In genomic region chr5:135167469-135167868, GRCm38 (mm10) we compare ENCODE assay signal across 7 mouse cellular contexts. TPM values are rescaled to one million over a fixed set of nuclear protein-coding genes. Genes with fewer than 3 reads are reported as not detected.
DNase-seq lines count a peak whose midpoint lies in the region; ATAC-seq lines count a peak whose summit lies in the region.

No protein-coding gene starts in this region.

- no peak for ATAC-seq in kidney, embryonic 15.5 days (replicated peaks; ENCODE audit: low FRiP score)
- no peak for ATAC-seq in hindbrain, embryonic 11.5 days (ENCODE audit: low FRiP score)

- no peak overlapping the region; the same call in 1 of the 2 replicates for H3K4me2 ChIP-seq in kidney, embryonic 15.5 days
- no peak overlapping the region for H3K4me2 ChIP-seq in hindbrain, embryonic 11.5 days (replicated peaks; ENCODE audit: low read depth, low read length)

- H3K9me3 ChIP-seq in kidney, embryonic 15.5 days (replicated peaks) = no peaks in the 10 kb centered on the region
- H3K9me3 ChIP-seq in embryonic facial prominence, embryonic 10.5 days = no peaks in the 10 kb centered on the region
- H3K9me3 ChIP-seq in hindbrain, embryonic 11.5 days (ENCODE audit: control insufficient read depth, low read length) = no peaks in the 10 kb centered on the region

- H3K27me3 ChIP-seq in kidney, embryonic 15.5 days = no peaks in the 10 kb centered on the region
- H3K27me3 ChIP-seq in embryonic facial prominence, embryonic 10.5 days (replicated peaks; ENCODE audit: low read depth, poor library complexity, severe bottlenecking) = no peaks in the 10 kb centered on the region
- no peaks in the 10 kb centered on the region for H3K27me3 ChIP-seq in hindbrain, embryonic 11.5 days (ENCODE audit: control insufficient read depth, insufficient read depth, low read length)

- peaks cover 28% of the 10 kb centered on the region for H3K36me3 ChIP-seq in kidney, embryonic 15.5 days
- H3K36me3 ChIP-seq in embryonic facial prominence, embryonic 10.5 days (replicated peaks) = peaks cover 38% of the 10 kb centered on the region
- 0 out of 2 replicates have a peak, but pooled peaks cover 6% of the 10 kb centered on the region for H3K36me3 ChIP-seq in hindbrain, embryonic 11.5 days (ENCODE audit: control insufficient read depth, insufficient read depth, low read length)
- H3K36me3 ChIP-seq in macrophage (ENCODE audit: inconsistent target) = peaks cover 13% of the 10 kb centered on the region; the same call in 1 of the 2 replicates

- WGBS in kidney, embryonic 15.5 days = 95% methylated on average over 4 of the region's 4 CpGs
- WGBS in embryonic facial prominence, embryonic 10.5 days = 96% methylated on average over 4 of the region's 4 CpGs
- 95% methylated on average over 4 of the region's 4 CpGs for WGBS in hindbrain, embryonic 11.5 days
- 97% methylated on average over 4 of the region's 4 CpGs for WGBS in macrophage (ENCODE audit: missing documents)

- intact Hi-C loops in left cerebral cortex, postnatal 36 days (cut with DNase I) = no loop called here

- H3K79me2 ChIP-seq in macrophage (ENCODE audit: inconsistent target) = peaks cover 36% of the 10 kb centered on the region

- H3K27ac ChIP-seq in kidney, embryonic 15.5 days = peak overlapping the region; percentile 99; the same call in 1 of the 2 replicates
- H3K27ac ChIP-seq in embryonic facial prominence, embryonic 10.5 days (replicated peaks) = no peak overlapping the region
- H3K27ac ChIP-seq in hindbrain, embryonic 11.5 days (ENCODE audit: low read depth, low read length) = 0 out of 2 replicates have a peak overlapping the region, but pooled peaks have one; percentile 99
- peak overlapping the region; percentile 46; the same call in 1 of the 2 replicates for H3K27ac ChIP-seq in macrophage

- H3K4me1 ChIP-seq in kidney, embryonic 15.5 days = peaks cover 22% of the 10 kb centered on the region
- peaks cover 15% of the 10 kb centered on the region for H3K4me1 ChIP-seq in embryonic facial prominence, embryonic 10.5 days
- 0 out of 2 replicates have a peak, but pooled peaks cover 2% of the 10 kb centered on the region for H3K4me1 ChIP-seq in hindbrain, embryonic 11.5 days (replicated peaks; ENCODE audit: control insufficient read depth, insufficient read depth, low read length)

- no peak overlapping the region; the same call in 1 of the 2 replicates for H3K4me3 ChIP-seq in kidney, embryonic 15.5 days (replicated peaks)
- peak overlapping the region; percentile 78; the same call in 1 of the 2 replicates for H3K4me3 ChIP-seq in embryonic facial prominence, embryonic 10.5 days
- H3K4me3 ChIP-seq in hindbrain, embryonic 11.5 days (ENCODE audit: low read depth, low read length) = no peak overlapping the region
- no peak overlapping the region for H3K4me3 ChIP-seq in macrophage (ENCODE audit: inconsistent target)

- H3K9ac ChIP-seq in kidney, embryonic 15.5 days = no peak overlapping the region
- no peak overlapping the region for H3K9ac ChIP-seq in hindbrain, embryonic 11.5 days (ENCODE audit: low read depth, low read length)

- DNase-seq in kidney, adult 9 months = no peak
- DNase-seq in embryonic facial prominence, embryonic 10.5 days (ENCODE audit: low spot score) = no peak
- no peak for DNase-seq in hindbrain, embryonic 11.5 days (ENCODE audit: low spot score)
- no peak for DNase-seq in left cerebral cortex, postnatal 36 days (ENCODE audit: low spot score in 2 of 2)
- DNase-seq in adrenal gland, adult 2 months = no peak

RNA-seq across cellular contexts. Expression of gene Bcl7b, which starts 0.6 kb away (rescaled TPM):
- 52.9 and 53.2 TPM in 2 replicates for polyA plus RNA-seq in kidney, embryonic 15.5 days (2015; fragmentation: Nextera tagmentation; extraction: Ambion mirVana)
- 44.6 and 48.5 TPM in 2 replicates for polyA plus RNA-seq in embryonic facial prominence, embryonic 10.5 days (2016; fragmentation: Nextera tagmentation; extraction: Ambion mirVana)
- 35.9 and 38.8 TPM in 2 replicates for polyA plus RNA-seq in hindbrain, embryonic 11.5 days (2014; fragmentation: Nextera tagmentation; extraction: Ambion mirVana)
- 10 to 100 TPM in 25 of 26 experiments, 1 to 10 TPM in 1; 9.7 to 32.6 (median 21.1) TPM for total RNA-seq in macrophage (2018; cell fraction: chromatin; rRNA removed)
- 10 to 100 TPM; 31.0 to 53.9 (median 46.9) TPM for total RNA-seq in macrophage (2018; cell fraction: cytosol; rRNA removed)
- total RNA-seq in macrophage (2018; cell fraction: nucleus; rRNA removed) = 10 to 100 TPM; 13.2 to 33.4 (median 23.6) TPM
- 42.0 to 57.3 TPM (median 42.9 TPM) in 3 replicates for polyA plus RNA-seq in macrophage (2018)
- total RNA-seq in left cerebral cortex, postnatal 36 days (2021) = 10 to 100 TPM; 54.7 to 58.3 TPM
- 10 to 100 TPM; 77.9 to 95.3 TPM for total RNA-seq in adrenal gland, adult 2 months (2021)
- polyA plus RNA-seq in adrenal gland, adult 2 months (2012; rRNA removed) = 52.4 and 79.9 TPM in 2 replicates

RNA-seq across cellular contexts. Expression of gene Tbl2, which starts 18.0 kb away (rescaled TPM):
- polyA plus RNA-seq in kidney, embryonic 15.5 days (2015; fragmentation: Nextera tagmentation; extraction: Ambion mirVana) = 25.5 and 26.8 TPM in 2 replicates
- polyA plus RNA-seq in embryonic facial prominence, embryonic 10.5 days (2016; fragmentation: Nextera tagmentation; extraction: Ambion mirVana) = 21.3 and 22.2 TPM in 2 replicates
- polyA plus RNA-seq in hindbrain, embryonic 11.5 days (2014; fragmentation: Nextera tagmentation; extraction: Ambion mirVana) = 21.4 and 21.9 TPM in 2 replicates
- total RNA-seq in macrophage (2018; cell fraction: chromatin; rRNA removed) = 10 to 100 TPM in 4 of 26 experiments, 1 to 10 TPM in 17, under 1 TPM in 5; 0.29 to 13.0 (median 4.5) TPM
- 1 to 10 TPM; 1.7 to 5.5 (median 3.9) TPM for total RNA-seq in macrophage (2018; cell fraction: cytosol; rRNA removed)
- total RNA-seq in macrophage (2018; cell fraction: nucleus; rRNA removed) = 10 to 100 TPM in 2 of 26 experiments, 1 to 10 TPM in 23, under 1 TPM in 1; 0.79 to 14.6 (median 4.3) TPM
- polyA plus RNA-seq in macrophage (2018) = 2.9 to 5.8 TPM (median 3.4 TPM) in 3 replicates
- 10 to 100 TPM; 28.4 to 30.8 TPM for total RNA-seq in left cerebral cortex, postnatal 36 days (2021)
- total RNA-seq in adrenal gland, adult 2 months (2021) = 10 to 100 TPM; 22.7 to 35.9 TPM
- polyA plus RNA-seq in adrenal gland, adult 2 months (2012; rRNA removed) = 8.7 and 9.2 TPM in 2 replicates

RNA-seq across cellular contexts. Expression of gene Baz1b, which starts 19.6 kb away (rescaled TPM):
- 40.4 and 42.3 TPM in 2 replicates for polyA plus RNA-seq in kidney, embryonic 15.5 days (2015; fragmentation: Nextera tagmentation; extraction: Ambion mirVana)
- 60.1 and 61.5 TPM in 2 replicates for polyA plus RNA-seq in embryonic facial prominence, embryonic 10.5 days (2016; fragmentation: Nextera tagmentation; extraction: Ambion mirVana)
- polyA plus RNA-seq in hindbrain, embryonic 11.5 days (2014; fragmentation: Nextera tagmentation; extraction: Ambion mirVana) = 54.5 and 77.6 TPM in 2 replicates
- total RNA-seq in macrophage (2018; cell fraction: chromatin; rRNA removed) = 100 to 1,000 TPM in 24 of 26 experiments, 10 to 100 TPM in 2; 69.9 to 468 (median 267) TPM
- 10 to 100 TPM; 22.7 to 83.7 (median 56.2) TPM for total RNA-seq in macrophage (2018; cell fraction: cytosol; rRNA removed)
- total RNA-seq in macrophage (2018; cell fraction: nucleus; rRNA removed) = 100 to 1,000 TPM in 18 of 26 experiments, 10 to 100 TPM in 8; 48.3 to 219 (median 142) TPM
- polyA plus RNA-seq in macrophage (2018) = 46.1 to 52.8 TPM (median 52.5 TPM) in 3 replicates
- 10 to 100 TPM; 60.9 to 85.3 TPM for total RNA-seq in left cerebral cortex, postnatal 36 days (2021)
- total RNA-seq in adrenal gland, adult 2 months (2021) = 10 to 100 TPM; 70.8 to 78.3 TPM
- polyA plus RNA-seq in adrenal gland, adult 2 months (2012; rRNA removed) = 26.8 and 30.8 TPM in 2 replicates
